Mouse (Mus musculus) thymus, adult 2 months (tissue): Measurements from ENCODE around the gene Ptprg. TPM values are rescaled to one million over a fixed set of nuclear protein-coding genes. Genes with fewer than 3 reads are reported as not detected.

Experiments
- DNase-seq: peaks from one replicate; pipeline ENCODE4 v3.0.0; 2021
- H3K27ac ChIP-seq: fragments of 200-500 bp; 2 replicates; pipeline ENCODE4 v1.5.1; 2012; ENCODE audit warnings: low read length, control low read depth; ENCODE audit not compliant: control insufficient read depth, insufficient read depth
- H3K27me3 ChIP-seq: fragments of 200-500 bp; 2 replicates; pipeline ENCODE4 v1.6.1; 2012; ENCODE audit warnings: mild to moderate bottlenecking, low read length, moderate library complexity, mixed read lengths; ENCODE audit not compliant: control insufficient read depth, insufficient read depth
- H3K36me3 ChIP-seq: fragments of 200-500 bp; 2 replicates; pipeline ENCODE4 v1.6.1; 2012; ENCODE audit warnings: mild to moderate bottlenecking, low read length, moderate library complexity; ENCODE audit not compliant: control insufficient read depth, insufficient read depth
- H3K4me1 ChIP-seq: fragments of 200-500 bp; replicated peaks from 2 replicates; pipeline ENCODE4 v1.6.1; 2012; ENCODE audit warnings: low read length; ENCODE audit not compliant: control insufficient read depth, insufficient read depth
- H3K4me3 ChIP-seq: fragments of 200-500 bp; 2 replicates; pipeline ENCODE4 v1.5.1; 2012; ENCODE audit warnings: mild to moderate bottlenecking, low read length, control low read depth, moderate library complexity; ENCODE audit not compliant: control insufficient read depth, insufficient read depth
- CTCF ChIP-seq: fragments of 200-500 bp; IDR thresholded peaks from 2 replicates; pipeline ENCODE4 v1.5.1; 2012; ENCODE audit warnings: mild to moderate bottlenecking, control low read depth, low read length, moderate library complexity, borderline replicate concordance; ENCODE audit not compliant: control insufficient read depth, poor library complexity, insufficient read depth; ENCODE audit errors: extremely low read depth
- POLR2A ChIP-seq: fragments of 200-500 bp; IDR thresholded peaks from 2 replicates; pipeline ENCODE4 v1.6.1; 2012; ENCODE audit warnings: mild to moderate bottlenecking, low read length, control low read depth, moderate library complexity; ENCODE audit not compliant: control insufficient read depth, poor library complexity, insufficient read depth; ENCODE audit errors: extremely low read depth
- WGBS: fragments of 180-500 bp; shearing (Covaris S2); methylation state at CpG from one replicate; pipeline ENCODE4 v1.1.7; 2018; 5-methylcytosine and 5-hydroxymethylcytosine counted together
- polyA plus RNA-seq: library from polyadenylated mRNA; depleted of rRNA; stranded (reverse); fragments of >200 nt; gene quantifications from 2 replicates; pipeline ENCODE4 v1.2.3, GENCODE M21; 2012

Ptprg gene
- polyA plus RNA-seq, 1 experiment, result 12.3 TPM

DNA sequence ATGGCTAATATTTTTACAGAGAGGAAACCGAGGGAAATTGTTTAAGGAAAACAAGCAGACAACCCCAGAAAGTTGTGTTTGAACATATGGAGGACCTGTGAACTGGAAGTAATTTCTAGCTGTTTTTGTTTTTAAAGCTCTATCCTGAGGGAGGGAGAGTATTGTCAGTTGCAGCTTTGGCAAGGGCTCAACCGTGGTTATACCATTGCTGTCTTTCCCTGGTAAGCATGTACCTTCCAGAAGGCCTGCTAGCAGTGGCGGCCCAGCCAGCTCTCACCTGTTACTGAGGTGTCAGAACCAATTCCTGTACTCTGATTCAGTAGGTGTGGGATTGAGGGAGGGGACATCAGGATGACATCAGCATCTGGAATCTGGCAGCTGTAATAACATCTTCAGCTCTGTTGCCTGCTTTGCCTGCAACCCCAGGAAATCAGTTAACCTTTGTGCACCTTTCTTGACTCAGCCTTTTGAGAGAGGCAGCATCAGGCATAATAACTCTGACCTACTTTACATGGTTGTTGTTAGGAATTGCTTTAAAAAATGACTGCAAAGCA, 304.7 kb downstream of the Ptprg start:
- 81% methylated on average over 3 of the region's 3 CpGs for WGBS

DNA sequence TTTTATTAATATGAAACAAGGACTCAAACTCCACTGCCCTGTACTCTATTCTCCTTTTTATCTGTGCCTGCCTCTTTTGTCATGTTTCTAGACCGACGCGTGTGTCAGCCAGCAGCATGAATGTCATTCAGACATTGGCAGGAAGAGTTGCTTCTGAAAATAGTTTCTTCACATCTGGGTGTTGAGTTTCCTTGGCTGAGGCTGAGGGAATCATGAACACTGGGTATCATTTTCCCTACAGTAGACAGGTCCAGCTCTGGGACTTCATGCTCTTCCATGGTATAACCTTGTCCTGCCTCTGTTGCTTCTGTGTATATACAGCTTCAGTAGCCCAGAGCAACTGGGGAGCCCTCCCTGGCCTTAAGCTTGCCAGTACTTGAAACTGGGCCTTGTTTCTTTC, 310.0 kb downstream of the Ptprg start:
- Histone ChIP-seq H3K4me3 (no peak overlapping the region), H3K27me3 (no peaks in the 10 kb centered on the region), H3K36me3 (no peaks in the 10 kb centered on the region), H3K4me1 (no peaks in the 10 kb centered on the region), H3K27ac (no peak overlapping the region)
- WGBS, result 90% methylated on average over 3 of the region's 3 CpGs
- DNase-seq, result no peak
- TF ChIP-seq CTCF, result no peak
- no peak for TF ChIP-seq POLR2A

More for the DNA sequence above, 304.7 kb downstream of the Ptprg start:
- TF ChIP-seq CTCF, result no peak
- TF ChIP-seq POLR2A, result no peak
- Histone ChIP-seq H3K4me1 (no peaks in the 10 kb centered on the region), H3K4me3 (no peak overlapping the region), H3K27ac (no peak overlapping the region), H3K36me3 (no peaks in the 10 kb centered on the region), H3K27me3 (no peaks in the 10 kb centered on the region)
- no peak for DNase-seq

DNA sequence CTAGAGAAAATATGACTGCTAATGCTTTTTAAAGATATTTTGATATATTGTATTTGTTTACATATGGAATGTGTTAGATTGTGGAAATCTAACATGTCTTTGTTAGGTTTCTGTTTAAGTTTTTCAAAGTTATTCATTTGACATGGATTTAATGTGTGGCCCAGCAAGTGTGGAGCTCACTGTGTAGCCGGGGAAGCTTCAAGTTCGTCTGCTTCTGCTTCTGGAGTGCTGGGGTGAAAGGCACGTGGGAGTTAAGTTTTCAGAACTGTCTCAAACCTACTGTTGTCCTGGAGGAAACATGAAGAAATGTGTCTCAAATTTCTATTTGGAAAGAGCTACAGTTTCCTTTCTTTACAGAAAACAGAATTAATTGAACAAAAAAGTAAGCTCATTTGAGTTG, 311.5 kb downstream of the Ptprg start:
- H3K27ac ChIP-seq, result no peak overlapping the region
- 81% methylated on average over 3 of the region's 3 CpGs for WGBS

GRCm38 (mm10) chr14:11865332-11865731, 312.0 kb downstream of the Ptprg start:
- no peaks in the 10 kb centered on the region for H3K4me1 ChIP-seq
- TF ChIP-seq POLR2A, result no peak
- TF ChIP-seq CTCF, result no peak
- no peak overlapping the region for H3K4me3 ChIP-seq
- no peaks in the 10 kb centered on the region for H3K27me3 ChIP-seq
- DNase-seq, result no peak
- no peaks in the 10 kb centered on the region for H3K36me3 ChIP-seq
- no peak overlapping the region for H3K27ac ChIP-seq
- WGBS, result 83% methylated on average over 5 of the region's 5 CpGs

More for the DNA sequence above, 311.5 kb downstream of the Ptprg start:
- no peak for DNase-seq
- Histone ChIP-seq H3K36me3 (no peaks in the 10 kb centered on the region), H3K27me3 (no peaks in the 10 kb centered on the region), H3K4me3 (no peak overlapping the region), H3K4me1 (no peaks in the 10 kb centered on the region)
- TF ChIP-seq CTCF, result no peak
- no peak for TF ChIP-seq POLR2A

DNA sequence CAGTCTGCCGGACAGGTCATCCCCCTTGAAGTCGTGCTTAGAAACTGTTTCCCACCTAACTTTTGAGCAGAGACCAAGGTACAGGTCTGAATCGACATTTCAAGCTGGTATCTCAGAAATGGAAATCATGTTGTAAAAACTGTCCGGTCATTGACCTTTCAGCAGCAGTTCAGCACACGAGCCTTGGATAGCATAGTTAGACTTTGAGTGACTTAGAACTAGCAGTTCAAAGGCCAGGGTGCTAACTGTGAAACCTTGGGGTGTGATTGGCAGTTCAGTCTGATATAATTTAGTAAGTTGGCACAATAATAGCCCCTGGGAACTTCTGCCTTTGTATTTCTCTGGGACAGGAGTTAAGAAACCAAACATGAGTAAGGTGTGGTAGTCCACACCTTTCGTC, 312.5 kb downstream of the Ptprg start:
- Histone ChIP-seq H3K27ac (no peak overlapping the region), H3K4me3 (no peak overlapping the region), H3K36me3 (no peaks in the 10 kb centered on the region), H3K4me1 (no peaks in the 10 kb centered on the region), H3K27me3 (no peaks in the 10 kb centered on the region)
- WGBS, result 88% methylated on average over 6 of the region's 6 CpGs
- no peak for DNase-seq
- TF ChIP-seq CTCF (no peak), POLR2A (no peak)

DNA sequence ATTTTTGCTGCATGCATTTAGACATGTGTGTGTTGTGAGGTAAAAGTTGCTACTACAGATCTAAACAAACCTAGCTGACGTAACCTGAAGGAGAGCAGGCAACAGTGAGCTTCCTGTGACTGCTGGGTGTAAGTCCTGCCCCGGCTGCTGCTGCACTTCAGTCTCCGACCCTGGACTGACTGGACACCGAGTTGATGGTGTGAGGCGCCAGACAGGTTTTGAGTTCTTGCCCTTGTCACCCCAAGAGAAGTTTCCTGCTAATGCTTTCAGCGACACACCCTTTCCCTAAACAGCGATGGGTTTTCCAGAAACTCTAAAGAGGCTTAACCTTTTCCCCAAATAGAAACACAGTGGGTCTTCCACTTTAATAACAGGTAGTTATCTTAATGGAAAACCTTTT, 313.1 kb downstream of the Ptprg start:
- Histone ChIP-seq H3K4me3 (no peak overlapping the region), H3K36me3 (no peaks in the 10 kb centered on the region), H3K27me3 (no peaks in the 10 kb centered on the region), H3K4me1 (no peaks in the 10 kb centered on the region), H3K27ac (no peak overlapping the region)
- no peak for DNase-seq
- no peak for TF ChIP-seq CTCF
- TF ChIP-seq POLR2A, result no peak
- 91% methylated on average over 7 of the region's 7 CpGs for WGBS

- WGBS, result 52% methylated on average over 6 of the region's 6 CpGs
- no peak for DNase-seq
- TF ChIP-seq CTCF, result no peak
- TF ChIP-seq POLR2A, result no peak
- no peak overlapping the region for H3K27ac ChIP-seq
- H3K36me3 ChIP-seq, result no peaks in the 10 kb centered on the region
- H3K4me3 ChIP-seq, result no peak overlapping the region
- no peaks in the 10 kb centered on the region for H3K4me1 ChIP-seq
- no peaks in the 10 kb centered on the region for H3K27me3 ChIP-seq
Observed at GRCm38 (mm10) chr14:11868636-11869035, 315.3 kb downstream of the Ptprg start.

DNA sequence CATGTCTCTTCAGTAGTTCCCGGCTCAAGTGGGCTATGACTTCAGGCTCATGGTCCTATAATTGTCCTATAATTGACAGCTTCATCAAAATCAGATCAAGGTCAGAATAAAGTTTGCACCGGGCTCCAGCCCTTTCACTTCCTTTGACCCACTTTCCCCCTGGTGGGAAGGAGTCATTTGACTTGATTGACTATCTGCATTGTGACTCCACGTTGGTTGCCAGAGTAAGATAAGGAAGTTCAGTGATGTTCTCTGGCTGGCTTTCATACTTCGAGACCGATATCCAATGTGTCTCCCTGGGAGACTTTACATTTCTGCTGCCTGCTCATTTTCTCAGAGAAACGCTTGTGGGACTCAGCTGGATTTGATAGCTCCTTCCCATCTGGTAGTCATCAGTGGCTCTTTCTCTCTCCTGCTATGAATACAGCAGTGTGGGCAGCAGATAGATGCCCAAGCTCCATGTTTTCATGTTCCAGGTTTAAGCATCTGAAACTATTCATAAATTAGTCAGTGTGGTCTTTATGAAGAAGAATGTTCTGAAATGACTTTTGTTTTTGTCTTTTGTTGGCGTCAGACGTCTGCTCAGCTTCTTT, 318.5 kb downstream of the Ptprg start:
- H3K4me3 ChIP-seq, result no peak overlapping the region
- no peaks in the 10 kb centered on the region for H3K27me3 ChIP-seq
- H3K4me1 ChIP-seq, result no peaks in the 10 kb centered on the region
- WGBS, result 76% methylated on average over 8 of the region's 8 CpGs
- no peak for TF ChIP-seq POLR2A
- TF ChIP-seq CTCF, result no peak
- no peak overlapping the region for H3K27ac ChIP-seq
- DNase-seq, result no peak
- H3K36me3 ChIP-seq, result no peaks in the 10 kb centered on the region
